Mouse (Mus musculus) ZHBTc4 (cell line): ENCODE measurements at regions not wholly inside any gene's neighbourhood (a gene's known extent, or its start where the extent isn't known, plus 50 kb on each side); places are given as distances from the start of the nearest gene placed in this dataset.
"Not testable (repeated sequence)": the region's sequence is repeated elsewhere in the genome, so short reads cannot be mapped to it uniquely, and the experiment has no call there.

Source experiments
- DNase-seq: peaks from one replicate; pipeline ENCODE4 v3.0.0-alpha.2; 2011; ENCODE audit warnings: low read depth, low spot score

- DNase-seq: no peak
Measured at GRCm38 (mm10) chr8:126877039-126877365, 68.6 kb downstream of the Tomm20 start.

- DNase-seq: no peak
Measured at GRCm38 (mm10) chr8:126876300-126877038, 69.2 kb downstream of the Tomm20 start.

- no peak for DNase-seq
Measured at GRCm38 (mm10) chr8:126875491-126876155, 70.0 kb downstream of the Tomm20 start.

GRCm38 (mm10) chr8:126874846-126875245 lies 70.8 kb downstream of the Tomm20 start:
- DNase-seq: peak; percentile 30

- no peak for DNase-seq
Measured at GRCm38 (mm10) chr8:126874126-126874730, 71.4 kb downstream of the Tomm20 start.

- no peak for DNase-seq
Measured at GRCm38 (mm10) chr8:126873306-126873705, 72.3 kb downstream of the Tomm20 start.

GRCm38 (mm10) chr8:126872574-126872973 lies 73.1 kb downstream of the Tomm20 start:
- DNase-seq: no peak

GRCm38 (mm10) chr8:126872133-126872532 lies 73.5 kb downstream of the Tomm20 start:
- no peak for DNase-seq

- no peak for DNase-seq
Measured at GRCm38 (mm10) chr8:126869464-126869850, 76.2 kb downstream of the Tomm20 start.

- DNase-seq: no peak
Measured at GRCm38 (mm10) chr8:126868831-126869463, 76.7 kb downstream of the Tomm20 start.

- no peak for DNase-seq
Measured at GRCm38 (mm10) chr8:126867121-126867988, 78.3 kb downstream of the Tomm20 start.

- no peak for DNase-seq
Measured at GRCm38 (mm10) chr8:126864314-126864948, 81.2 kb downstream of the Tomm20 start.

- DNase-seq: not testable (repeated sequence)
Measured at GRCm38 (mm10) chr8:126863661-126864060, 82.0 kb downstream of the Tomm20 start.

GRCm38 (mm10) chr8:126861754-126862153 lies 83.9 kb downstream of the Tomm20 start:
- DNase-seq: no peak

- DNase-seq: peak; percentile 94
Measured at GRCm38 (mm10) chr8:126860630-126861029, 85.0 kb downstream of the Tomm20 start.

GRCm38 (mm10) chr8:126859706-126860424 lies 85.8 kb downstream of the Tomm20 start:
- no peak for DNase-seq

GRCm38 (mm10) chr8:126857307-126858203 lies 88.1 kb downstream of the Tomm20 start:
- no peak for DNase-seq

- no peak for DNase-seq
Measured at GRCm38 (mm10) chr8:126855914-126856313, 89.7 kb downstream of the Tomm20 start.

GRCm38 (mm10) chr8:126855056-126855609 lies 90.5 kb downstream of the Tomm20 start:
- no peak for DNase-seq
